Mouse (Mus musculus) stomach, embryonic 15.5 days (tissue): ENCODE results near the gene Pdia3. TPM values are rescaled to one million over a fixed set of nuclear protein-coding genes. Genes with fewer than 3 reads are reported as not detected.
"Not testable (repeated sequence)": the region's sequence is repeated elsewhere in the genome, so short reads cannot be mapped to it uniquely, and the experiment has no call there.

Experiments used
- ATAC-seq: fragments of 200-750 bp; cut with Nextera tagmentation; 2 replicates; pipeline ENCODE4 v1.8.0; 2017; ENCODE audit warnings: low read depth, moderate number of reproducible peaks, moderate TSS enrichment; ENCODE audit not compliant: insufficient read depth, low FRiP score
- H3K27ac ChIP-seq: fragments of 300-500 bp; sonication (generic); 2 replicates; pipeline ENCODE4 v1.5.1; 2015; ENCODE audit warnings: mild to moderate bottlenecking, inconsistent platforms
- H3K27me3 ChIP-seq: fragments of 300-500 bp; sonication (generic); replicated peaks from 2 replicates; pipeline ENCODE4 v1.6.1; 2015; ENCODE audit warnings: inconsistent platforms
- H3K36me3 ChIP-seq: fragments of 300-500 bp; sonication (generic); 2 replicates; pipeline ENCODE4 v1.6.1; 2015; ENCODE audit warnings: inconsistent platforms
- H3K4me1 ChIP-seq: fragments of 300-500 bp; sonication (generic); 2 replicates; pipeline ENCODE4 v1.6.1; 2015; ENCODE audit warnings: inconsistent platforms
- H3K4me2 ChIP-seq: fragments of 300-500 bp; sonication (generic); 2 replicates; pipeline ENCODE4 v1.6.1; 2015; ENCODE audit warnings: mild to moderate bottlenecking, inconsistent platforms
- H3K4me3 ChIP-seq: fragments of 300-500 bp; sonication (generic); replicated peaks from 2 replicates; pipeline ENCODE4 v1.5.1; 2015; ENCODE audit warnings: inconsistent platforms
- H3K9ac ChIP-seq: fragments of 300-500 bp; sonication (generic); 2 replicates; pipeline ENCODE4 v1.6.1; 2015; ENCODE audit warnings: inconsistent platforms
- H3K9me3 ChIP-seq: fragments of 300-500 bp; sonication (generic); 2 replicates; pipeline ENCODE4 v1.6.1; 2016; ENCODE audit warnings: inconsistent platforms
- WGBS: fragments of 180-500 bp; shearing (Covaris S2); methylation state at CpG from one replicate; pipeline ENCODE4 v1.1.7; 2015; 5-methylcytosine and 5-hydroxymethylcytosine counted together
- polyA plus RNA-seq: library from polyadenylated mRNA; unstranded; fragments of >200 nt; fragmentation: Nextera tagmentation; extraction: Ambion mirVana; gene quantifications from 2 replicates; pipeline ENCODE4 v1.2.1, GENCODE M21; 2015

Pdia3 gene
- polyA plus RNA-seq, 1 experiment from 2014 or later, result 742 TPM

DNA sequence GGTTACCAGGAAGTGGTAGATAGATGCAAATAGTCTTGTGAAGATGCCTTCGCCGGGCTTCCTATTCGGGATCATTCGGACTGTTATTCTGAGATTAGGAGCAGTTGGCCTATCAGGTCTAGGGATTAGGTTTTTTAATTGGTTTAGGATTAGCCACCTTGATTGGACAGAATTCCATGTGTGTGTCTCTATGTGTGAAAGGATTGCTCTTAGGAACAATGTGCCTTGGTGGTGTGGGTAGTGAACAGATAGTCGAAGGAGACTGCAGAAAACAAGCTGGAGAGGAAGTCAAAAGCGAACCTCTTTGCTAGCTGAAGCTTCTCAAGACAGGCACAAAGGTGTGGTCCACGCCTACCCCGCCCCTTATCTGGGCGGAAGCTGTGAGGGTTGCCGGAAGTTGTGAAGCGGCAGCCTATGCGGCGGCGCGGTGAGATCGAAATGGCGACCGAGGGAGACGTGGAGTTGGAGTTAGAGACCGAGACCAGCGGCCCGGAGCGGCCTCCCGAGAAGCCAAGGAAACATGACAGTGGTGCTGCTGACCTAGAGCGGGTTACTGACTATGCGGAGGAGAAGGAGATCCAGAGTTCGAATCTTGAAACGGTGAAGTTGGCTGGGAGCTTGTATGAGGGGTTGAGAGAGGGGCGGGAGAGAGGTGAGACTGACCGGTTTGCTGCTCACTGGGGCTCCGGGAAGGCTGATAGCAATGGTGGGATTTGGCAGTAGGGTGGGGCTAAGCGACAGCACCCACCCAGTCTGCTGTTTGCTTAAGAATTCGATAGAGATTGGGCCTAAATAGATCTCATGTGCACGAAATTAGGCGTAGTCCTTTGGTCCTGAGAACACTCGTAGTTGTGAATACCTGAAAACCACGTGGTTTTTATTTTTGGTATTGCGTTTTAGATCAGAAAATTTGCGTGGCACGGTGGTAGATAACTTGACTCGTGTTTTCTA, 43.4 kb downstream of the Pdia3 start, which contains the start of gene Serinc4:
Serinc4 (minus strand) TSS at position 90 of the 951 bp plus-strand sequence.
- Histone ChIP-seq H3K9me3 (no peaks in the 10 kb centered on the region), H3K27ac (peak within 1 kb of the TSS; percentile 82), H3K4me1 (peaks cover 10% of the 10 kb centered on the region; the same call in 1 of the 2 replicates), H3K9ac (peak within 1 kb of the TSS; percentile 62), H3K36me3 (peaks cover 16% of the 10 kb centered on the region), H3K4me2 (peak within 1 kb of the TSS; percentile 59), H3K4me3 (peak within 1 kb of the TSS; percentile 73), H3K27me3 (no peaks in the 10 kb centered on the region)
- WGBS, result 4% methylated on average over 41 of the region's 41 CpGs
- ATAC-seq, result peak; percentile 94

DNA sequence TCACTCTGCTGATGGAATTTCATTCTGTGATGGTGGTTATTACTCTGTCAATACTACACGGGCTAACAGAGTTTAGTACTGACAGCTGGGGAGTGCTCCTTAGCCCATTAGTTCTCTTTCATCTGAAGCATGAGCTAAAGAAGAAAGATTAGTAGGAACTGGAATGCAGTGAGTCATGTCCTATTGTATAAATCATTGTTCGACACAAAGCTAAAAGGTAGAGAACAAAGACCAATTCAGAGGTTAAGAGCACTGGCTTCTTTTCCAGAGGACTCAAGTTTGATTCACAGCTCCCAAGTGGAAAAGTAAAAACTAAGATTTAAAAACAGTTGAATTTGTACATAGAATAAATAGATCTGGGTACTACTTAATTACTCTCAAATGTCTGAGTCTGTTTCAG, 46.5 kb downstream of the Pdia3 start:
- no peaks in the 10 kb centered on the region for H3K9me3 ChIP-seq
- H3K27me3 ChIP-seq, result no peaks in the 10 kb centered on the region
- H3K4me3 ChIP-seq, result no peak overlapping the region
- H3K4me2 ChIP-seq, result no peak overlapping the region
- H3K27ac ChIP-seq, result no peak overlapping the region
- peaks cover 6% of the 10 kb centered on the region for H3K36me3 ChIP-seq
- H3K4me1 ChIP-seq, result peaks cover 6% of the 10 kb centered on the region; the same call in 1 of the 2 replicates
- ATAC-seq, result no peak
- no peak overlapping the region for H3K9ac ChIP-seq
- WGBS, result 50% methylated on average over 2 of the region's 2 CpGs

DNA sequence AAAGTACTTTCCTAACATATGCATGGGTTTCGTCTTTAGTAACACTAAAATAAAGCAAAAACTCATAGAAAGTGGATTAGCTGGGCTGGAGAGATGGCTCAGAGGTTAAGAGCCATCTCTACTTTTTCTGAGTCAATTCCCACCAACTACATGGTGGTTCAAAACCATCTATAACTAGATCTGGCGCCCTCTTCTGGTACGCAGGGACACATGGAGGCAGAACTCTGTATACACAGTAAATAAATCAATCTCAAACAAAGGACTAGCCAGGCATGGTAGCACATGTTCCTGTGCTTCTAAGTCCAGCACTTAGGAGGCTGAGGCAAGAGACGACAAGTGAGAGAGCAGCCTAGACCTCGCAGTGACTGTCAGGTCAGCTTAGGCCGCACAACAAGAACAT, 55.4 kb downstream of the Pdia3 start:
- not testable (repeated sequence) for H3K4me1 ChIP-seq, H3K9ac ChIP-seq, H3K36me3 ChIP-seq, H3K27ac ChIP-seq, H3K27me3 ChIP-seq, H3K4me2 ChIP-seq, ATAC-seq, H3K9me3 ChIP-seq, H3K4me3 ChIP-seq
- WGBS, result 52% methylated on average over 3 of the region's 6 CpGs

DNA sequence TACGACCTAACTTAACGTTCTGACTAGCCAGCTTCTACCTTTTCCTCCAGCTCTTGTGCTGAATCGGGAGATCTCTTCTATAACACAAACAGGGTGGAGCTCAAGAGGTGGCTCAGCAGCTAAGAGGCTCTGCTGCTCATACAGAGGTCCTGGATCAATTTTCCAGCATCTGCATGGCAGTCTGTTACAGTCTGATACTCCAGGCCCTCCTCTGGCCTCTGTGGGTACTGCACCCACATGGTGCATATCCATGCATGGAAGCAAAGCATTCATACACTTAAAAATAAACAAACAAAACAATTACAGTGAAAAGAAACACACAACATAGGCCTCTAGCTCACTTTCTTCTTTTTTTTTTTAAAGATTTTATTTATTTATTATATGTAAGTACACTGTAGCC, 59.2 kb downstream of the Pdia3 start:
- H3K27ac ChIP-seq, H3K27me3 ChIP-seq, ATAC-seq, H3K36me3 ChIP-seq, H3K9me3 ChIP-seq, H3K4me1 ChIP-seq, H3K9ac ChIP-seq, H3K4me3 ChIP-seq: not testable (repeated sequence)
- WGBS, result 97% methylated on average over 3 of the region's 3 CpGs
- peak overlapping the region; percentile 69 for H3K4me2 ChIP-seq

DNA sequence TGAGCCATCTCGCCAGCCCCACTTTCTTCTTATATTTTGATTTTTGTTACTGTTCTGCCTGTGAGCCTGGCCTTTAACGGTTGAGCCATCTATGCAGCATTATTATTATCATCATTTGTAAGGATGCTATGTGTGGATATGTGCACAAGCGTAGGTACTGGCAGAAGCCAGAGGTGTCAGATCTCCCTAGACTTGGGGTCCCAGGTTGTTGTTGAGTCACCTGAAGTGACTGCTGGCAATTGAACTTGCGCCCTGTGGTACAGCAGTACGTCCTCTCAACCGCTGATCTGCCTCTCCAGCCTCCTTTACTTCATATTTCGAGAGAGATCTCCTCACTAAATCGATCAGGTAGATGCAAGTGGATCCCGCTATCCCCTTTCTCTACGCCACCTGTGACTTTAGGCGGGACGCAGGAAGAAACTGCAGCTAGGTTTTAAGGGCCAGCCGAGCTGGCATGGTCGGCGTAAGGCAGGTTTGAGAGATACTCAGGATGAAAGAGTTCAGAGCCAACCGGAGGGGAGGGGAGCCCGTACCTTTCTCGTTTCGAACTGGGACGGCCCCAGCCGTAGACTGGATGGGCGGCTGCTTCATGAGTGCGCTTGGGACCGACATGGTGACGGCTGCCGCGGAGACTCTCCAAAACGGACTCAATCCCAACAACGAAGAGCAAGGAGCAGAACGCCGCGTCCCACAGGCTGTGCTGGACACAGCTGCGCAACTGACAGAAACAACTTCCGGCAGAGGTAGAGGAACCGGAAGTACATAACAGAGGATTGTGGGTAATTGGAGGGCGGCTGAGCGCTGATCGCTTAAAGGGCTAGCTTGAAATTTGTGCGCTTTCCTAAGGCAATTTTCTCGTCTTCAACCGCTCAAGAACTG, 60.0 kb downstream of the Pdia3 start, which contains the start of gene Mfap1b:
Mfap1b (minus strand) TSS at position 767 of the 879 bp plus-strand sequence.
- not testable (repeated sequence) for H3K27me3 ChIP-seq, H3K9me3 ChIP-seq, H3K36me3 ChIP-seq, H3K4me1 ChIP-seq
- Histone ChIP-seq H3K4me2 (peak within 1 kb of the TSS; percentile 69), H3K9ac (peak within 1 kb of the TSS; percentile 33), H3K4me3 (peak within 1 kb of the TSS; percentile 66), H3K27ac (peak within 1 kb of the TSS; percentile 48)
- peak; percentile 94 for ATAC-seq
- 4% methylated on average over 41 of the region's 41 CpGs for WGBS

DNA sequence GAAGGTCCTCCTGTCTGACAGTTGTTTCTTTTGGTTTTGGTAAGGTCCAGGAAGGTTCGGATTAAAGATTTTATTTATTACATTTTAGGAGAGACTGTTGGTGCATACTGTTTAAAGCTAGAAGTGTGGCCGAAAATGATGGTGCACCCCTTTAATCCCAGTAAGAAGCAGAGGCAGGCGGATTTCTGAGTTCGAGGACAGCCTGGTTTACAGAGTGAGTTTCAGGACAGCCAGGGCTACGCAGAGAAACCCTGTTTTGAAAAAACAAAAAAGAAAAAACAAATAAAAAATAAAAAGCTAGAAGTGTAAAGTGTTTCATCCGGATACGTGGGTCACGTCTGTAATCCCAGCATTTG, 60.6 kb downstream of the Pdia3 start:
- WGBS, result 32% methylated on average over 8 of the region's 8 CpGs
- Histone ChIP-seq H3K36me3 (no peaks in the 10 kb centered on the region), H3K4me1 (no peaks in the 10 kb centered on the region), H3K4me3 (peak overlapping the region; percentile 66), H3K27me3 (no peaks in the 10 kb centered on the region), H3K9me3 (no peaks in the 10 kb centered on the region), H3K9ac (no peak overlapping the region), H3K4me2 (peak overlapping the region; percentile 69), H3K27ac (peak overlapping the region; percentile 48)
- peak; percentile 20; the same call in 1 of the 2 replicates for ATAC-seq

DNA sequence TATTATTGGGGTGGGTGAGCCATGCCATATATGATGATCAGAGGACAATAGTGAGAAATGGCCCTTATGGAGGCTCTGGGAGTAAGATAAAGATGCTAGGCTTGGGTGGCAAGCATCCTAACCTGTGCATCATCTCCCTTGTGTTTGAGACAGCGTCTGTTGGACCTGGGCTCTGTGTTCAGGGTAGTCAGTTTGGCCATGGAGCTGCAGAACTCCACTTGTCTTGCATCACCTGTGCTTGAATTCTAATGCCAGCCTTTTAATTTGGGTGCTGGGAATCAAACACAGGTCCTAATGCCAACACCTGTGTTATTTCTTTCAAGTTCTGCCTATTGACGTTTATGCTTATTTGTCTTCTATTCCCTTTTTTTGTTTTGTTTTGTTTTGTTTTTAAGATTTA, 61.7 kb downstream of the Pdia3 start:
- H3K27me3 ChIP-seq, H3K4me1 ChIP-seq, H3K9me3 ChIP-seq, H3K4me2 ChIP-seq, ATAC-seq, H3K9ac ChIP-seq, H3K4me3 ChIP-seq, H3K27ac ChIP-seq, H3K36me3 ChIP-seq: not testable (repeated sequence)
- WGBS, result 96% methylated on average over 2 of the region's 2 CpGs

DNA sequence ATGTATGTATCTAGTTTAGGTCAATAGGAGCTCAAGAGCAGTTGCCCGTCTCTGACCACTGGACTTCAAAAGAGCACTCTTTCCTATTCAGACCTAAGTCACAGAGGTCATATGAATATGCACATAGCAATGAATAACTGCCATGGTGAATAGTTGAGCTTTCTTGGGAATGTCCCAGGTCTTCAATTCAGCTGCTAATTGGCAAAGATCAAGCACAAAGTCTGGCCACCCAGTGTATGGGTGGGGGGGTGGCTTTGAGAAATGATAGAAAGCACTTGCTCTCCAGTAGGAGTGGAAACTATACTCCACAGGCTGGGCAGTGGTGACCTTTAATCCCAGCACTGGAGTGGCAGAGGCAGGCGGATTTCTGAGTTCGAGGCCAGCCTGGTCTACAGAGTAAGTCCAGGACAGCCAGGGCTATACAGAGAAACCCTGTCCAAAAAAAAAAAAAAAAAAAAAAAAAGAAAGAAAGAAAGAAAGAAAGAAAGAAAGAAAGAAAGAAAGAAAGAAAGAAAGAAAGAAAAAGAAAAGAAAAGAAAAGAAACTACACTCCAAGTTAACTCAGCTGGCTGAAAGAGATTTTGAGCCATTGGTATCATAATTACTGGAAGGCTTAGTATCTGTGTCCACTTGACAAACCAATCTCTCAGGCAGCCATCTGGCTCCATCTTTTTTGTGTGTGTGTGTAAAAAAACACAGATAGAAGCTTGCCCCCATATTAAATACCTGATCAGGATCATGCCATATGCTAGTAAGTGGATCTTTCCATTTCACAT, 64.1 kb downstream of the Pdia3 start:
- 86% methylated on average over 3 of the region's 3 CpGs for WGBS
- Histone ChIP-seq H3K4me2 (no peak overlapping the region), H3K27me3 (no peaks in the 10 kb centered on the region), H3K4me3 (no peak overlapping the region), H3K27ac (no peak overlapping the region), H3K36me3 (no peaks in the 10 kb centered on the region), H3K9me3 (no peaks in the 10 kb centered on the region), H3K9ac (no peak overlapping the region), H3K4me1 (no peaks in the 10 kb centered on the region)
- ATAC-seq, result no peak

DNA sequence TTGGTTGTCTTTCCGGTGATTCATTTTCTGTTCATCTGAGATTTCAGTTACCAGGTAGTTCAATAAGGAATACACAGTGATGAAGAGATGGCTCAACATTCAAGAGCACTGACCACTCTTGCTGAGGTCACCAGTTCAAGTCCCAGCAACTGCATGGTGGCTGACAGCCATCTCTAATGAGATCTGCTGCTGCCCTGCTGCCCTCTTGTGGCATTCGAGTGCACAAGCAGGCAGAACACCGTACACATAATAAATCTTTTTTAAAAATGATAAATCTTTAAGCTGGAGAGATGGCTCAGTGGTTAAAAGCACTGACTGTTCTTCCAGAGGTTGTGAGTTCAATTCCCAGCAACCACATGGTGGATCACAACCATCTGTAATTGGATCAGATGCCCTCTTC, 66.9 kb downstream of the Pdia3 start:
- H3K9ac ChIP-seq, result no peak overlapping the region
- 54% methylated on average over 3 of the region's 3 CpGs for WGBS
- H3K9me3 ChIP-seq, result no peaks in the 10 kb centered on the region
- H3K4me2 ChIP-seq, result no peak overlapping the region
- no peaks in the 10 kb centered on the region for H3K36me3 ChIP-seq
- H3K4me1 ChIP-seq, result no peaks in the 10 kb centered on the region
- ATAC-seq, result no peak
- H3K27me3 ChIP-seq, result no peaks in the 10 kb centered on the region
- no peak overlapping the region for H3K27ac ChIP-seq
- H3K4me3 ChIP-seq, result no peak overlapping the region

DNA sequence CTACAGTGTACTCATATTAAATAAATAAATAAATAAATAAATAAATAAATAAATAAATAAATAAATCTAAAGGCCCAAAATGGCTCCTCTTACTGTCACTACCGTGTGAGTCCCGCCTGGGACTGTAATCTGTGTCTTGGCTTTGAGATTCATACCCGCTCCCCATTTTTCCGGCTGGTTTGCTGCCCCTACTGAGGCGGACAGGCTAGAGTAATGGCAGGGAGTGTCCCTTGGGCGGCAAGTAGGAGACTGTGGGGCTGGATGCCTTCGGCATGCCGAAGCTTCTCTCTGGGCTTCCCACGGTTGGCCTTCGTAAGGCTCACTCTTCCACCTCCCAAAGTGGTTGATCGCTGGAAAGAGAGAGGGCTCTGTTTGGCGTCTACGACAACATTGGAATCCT, 67.3 kb downstream of the Pdia3 start:
- H3K9ac ChIP-seq, H3K27me3 ChIP-seq, H3K4me2 ChIP-seq, H3K9me3 ChIP-seq, H3K4me1 ChIP-seq, H3K4me3 ChIP-seq, H3K27ac ChIP-seq, H3K36me3 ChIP-seq, ATAC-seq: not testable (repeated sequence)
- 86% methylated on average over 13 of the region's 13 CpGs for WGBS

DNA sequence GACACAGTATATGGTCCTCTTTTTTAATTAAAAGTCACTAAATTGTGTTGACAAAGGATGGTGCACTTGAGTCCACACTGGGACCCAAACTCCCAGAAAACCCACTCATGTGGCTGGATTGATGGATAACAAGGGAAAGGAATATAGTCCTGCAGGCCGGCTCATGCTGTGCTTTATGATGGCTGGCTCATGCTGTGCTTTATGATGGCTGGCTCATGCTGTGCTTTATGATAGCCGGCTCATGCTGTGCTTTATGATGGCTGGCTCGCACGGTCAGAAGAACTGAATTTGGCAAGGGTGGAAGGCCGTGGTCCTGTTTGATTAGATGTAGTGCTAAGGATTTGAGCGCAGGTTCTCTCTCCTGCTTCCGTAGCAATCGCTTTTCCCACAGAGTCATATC, 70.0 kb downstream of the Pdia3 start:
- no peak for ATAC-seq
- 77% methylated on average over 8 of the region's 8 CpGs for WGBS
- no peak overlapping the region for H3K4me2 ChIP-seq

More for the DNA sequence above, 70.0 kb downstream of the Pdia3 start:
- Histone ChIP-seq H3K4me1 (no peaks in the 10 kb centered on the region), H3K9me3 (no peaks in the 10 kb centered on the region), H3K4me3 (no peak overlapping the region), H3K27ac (no peak overlapping the region), H3K9ac (no peak overlapping the region), H3K27me3 (no peaks in the 10 kb centered on the region), H3K36me3 (no peaks in the 10 kb centered on the region)
